Mouse (Mus musculus) neural tube, embryonic 13.5 days (tissue): ENCODE results near the gene Hexa. TPM values are rescaled to one million over a fixed set of nuclear protein-coding genes. Genes with fewer than 3 reads are reported as not detected.

ENCODE experiments used
- ATAC-seq: fragments of 200-750 bp; cut with Nextera tagmentation; 2 replicates; pipeline ENCODE4 v1.8.0; 2017; ENCODE audit warnings: low read depth, mild to moderate bottlenecking, moderate TSS enrichment, moderate library complexity
- H3K27ac ChIP-seq: fragments of 300-500 bp; sonication (generic); replicated peaks from 2 replicates; pipeline ENCODE4 v1.5.1; 2015; ENCODE audit warnings: moderate library complexity, mild to moderate bottlenecking, inconsistent platforms
- H3K27me3 ChIP-seq: fragments of 300-500 bp; sonication (generic); 2 replicates; pipeline ENCODE4 v1.6.1; 2015; ENCODE audit warnings: mild to moderate bottlenecking, inconsistent platforms
- H3K36me3 ChIP-seq: fragments of 300-500 bp; sonication (generic); 2 replicates; pipeline ENCODE4 v1.6.1; 2015; ENCODE audit warnings: mild to moderate bottlenecking, inconsistent platforms
- H3K4me1 ChIP-seq: fragments of 300-500 bp; sonication (generic); replicated peaks from 2 replicates; pipeline ENCODE4 v1.6.1; 2015; ENCODE audit warnings: inconsistent platforms
- H3K4me2 ChIP-seq: fragments of 300-500 bp; sonication (generic); 2 replicates; pipeline ENCODE4 v1.6.1; 2015; ENCODE audit warnings: inconsistent platforms, mild to moderate bottlenecking, moderate library complexity
- H3K4me3 ChIP-seq: fragments of 300-500 bp; sonication (generic); 2 replicates; pipeline ENCODE4 v1.5.1; 2015; ENCODE audit warnings: mild to moderate bottlenecking, inconsistent platforms
- H3K9ac ChIP-seq: fragments of 300-500 bp; sonication (generic); 2 replicates; pipeline ENCODE4 v1.6.1; 2015; ENCODE audit warnings: moderate library complexity, mild to moderate bottlenecking, inconsistent platforms
- H3K9me3 ChIP-seq: fragments of 300-500 bp; sonication (generic); 2 replicates; pipeline ENCODE4 v1.6.1; 2016; ENCODE audit warnings: inconsistent platforms
- WGBS: fragments of 180-500 bp; shearing (Covaris S2); methylation state at CpG from one replicate; pipeline ENCODE4 v1.1.7; 2015; 5-methylcytosine and 5-hydroxymethylcytosine counted together
- polyA plus RNA-seq: library from polyadenylated mRNA; unstranded; fragments of >200 nt; fragmentation: Nextera tagmentation; extraction: Ambion mirVana; gene quantifications from 2 replicates; pipeline ENCODE4 v1.2.1, GENCODE M21; 2015

Gene Hexa
- polyA plus RNA-seq = 58.6 and 63.7 TPM in 2 replicates

GRCm38 (mm10) chr9:59539441-59540137 is at the start of gene Hexa, which contains the start of gene Tmem202:
TSS of gene Hexa (plus strand) at chr9:59539540.
TSS of gene Tmem202 (minus strand) at chr9:59539847.
- no peaks in the 10 kb centered on the region for H3K36me3 ChIP-seq
- ATAC-seq = peak; percentile 93

DNA sequence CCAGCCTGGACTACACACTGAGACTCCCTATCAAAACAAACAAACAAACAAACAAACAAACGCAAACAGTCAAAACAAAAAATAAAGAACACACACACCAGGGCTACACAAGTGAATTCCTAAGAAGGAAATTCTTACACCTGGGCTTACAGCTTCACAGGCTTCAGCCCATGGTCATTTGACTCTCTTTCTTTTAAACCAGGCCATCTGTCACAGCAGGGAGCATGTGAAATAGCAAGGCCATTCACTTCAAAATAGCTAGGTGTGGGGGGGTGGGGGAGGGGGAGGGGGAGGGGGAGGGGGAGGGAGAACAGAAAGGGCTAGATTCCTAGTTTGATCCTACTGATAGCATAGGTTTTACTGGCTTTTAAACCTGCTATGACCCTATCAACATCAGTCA is 31.2 kb upstream of the Hexa start:
- no peaks in the 10 kb centered on the region for H3K27me3 ChIP-seq
- H3K9ac ChIP-seq = no peak overlapping the region
- no peaks in the 10 kb centered on the region for H3K9me3 ChIP-seq
- H3K27ac ChIP-seq = no peak overlapping the region
- 43% methylated on average over 1 of the region's 1 CpGs for WGBS
- H3K4me1 ChIP-seq = no peaks in the 10 kb centered on the region
- H3K4me2 ChIP-seq = no peak overlapping the region
- H3K4me3 ChIP-seq = no peak overlapping the region
- H3K36me3 ChIP-seq = no peaks in the 10 kb centered on the region
- ATAC-seq = no peak

More at GRCm38 (mm10) chr9:59539441-59540137, at the start of gene Hexa, which contains the start of gene Tmem202:
- Histone ChIP-seq H3K9me3 (no peaks in the 10 kb centered on the region), H3K9ac (peak within 1 kb of the TSS; percentile 86), H3K4me1 (peaks cover 34% of the 10 kb centered on the region), H3K4me2 (peak within 1 kb of the TSS; percentile 91), H3K4me3 (peak within 1 kb of the TSS; percentile 71), H3K27me3 (peaks cover 7% of the 10 kb centered on the region; the same call in 1 of the 2 replicates), H3K27ac (0 out of 2 replicates have a peak within 1 kb of the TSS, but pooled peaks have one; percentile 18)
- 4% methylated on average over 55 of the region's 55 CpGs for WGBS

- no peak for ATAC-seq
- no peak overlapping the region for H3K9ac ChIP-seq
- WGBS = 64% methylated on average over 4 of the region's 4 CpGs
Measured at GRCm38 (mm10) chr9:59512381-59512780, 27.0 kb upstream of the Hexa start.

GRCm38 (mm10) chr9:59515069-59515468 is 24.3 kb upstream of the Hexa start:
- H3K4me2 ChIP-seq = no peak overlapping the region
- H3K4me3 ChIP-seq = no peak overlapping the region
- H3K9me3 ChIP-seq = no peaks in the 10 kb centered on the region
- 93% methylated on average over 3 of the region's 3 CpGs for WGBS
- H3K27me3 ChIP-seq = no peaks in the 10 kb centered on the region
- H3K36me3 ChIP-seq = no peaks in the 10 kb centered on the region
- H3K9ac ChIP-seq = no peak overlapping the region
- H3K4me1 ChIP-seq = no peaks in the 10 kb centered on the region
- H3K27ac ChIP-seq = no peak overlapping the region
- no peak for ATAC-seq

More at GRCm38 (mm10) chr9:59512381-59512780, 27.0 kb upstream of the Hexa start:
- H3K9me3 ChIP-seq = no peaks in the 10 kb centered on the region
- no peaks in the 10 kb centered on the region for H3K4me1 ChIP-seq
- H3K36me3 ChIP-seq = no peaks in the 10 kb centered on the region
- no peaks in the 10 kb centered on the region for H3K27me3 ChIP-seq
- no peak overlapping the region for H3K4me3 ChIP-seq
- no peak overlapping the region for H3K27ac ChIP-seq
- no peak overlapping the region for H3K4me2 ChIP-seq

DNA sequence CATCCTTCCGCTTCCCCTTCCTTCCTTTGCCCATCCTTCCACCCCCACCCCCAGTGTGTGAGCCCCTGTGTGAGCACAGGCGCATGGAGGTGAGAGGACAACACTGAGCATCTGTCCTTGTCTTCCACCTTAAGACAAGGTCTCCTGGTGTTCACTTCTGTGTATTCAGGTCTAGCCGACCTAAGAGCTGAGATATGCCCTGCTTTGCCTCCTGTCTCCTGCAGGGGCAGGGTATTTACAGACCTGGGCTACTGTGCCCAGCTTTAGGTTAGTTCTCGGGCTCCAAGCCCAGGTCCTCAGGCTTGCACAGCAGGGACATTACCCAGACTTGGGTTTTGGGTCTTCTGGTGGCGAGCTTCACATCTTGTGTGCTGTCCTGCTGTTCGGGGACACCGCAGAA is 22.2 kb upstream of the Hexa start:
- no peaks in the 10 kb centered on the region for H3K27me3 ChIP-seq
- no peaks in the 10 kb centered on the region for H3K36me3 ChIP-seq
- H3K4me2 ChIP-seq = no peak overlapping the region
- 59% methylated on average over 7 of the region's 7 CpGs for WGBS
- no peaks in the 10 kb centered on the region for H3K4me1 ChIP-seq
- no peaks in the 10 kb centered on the region for H3K9me3 ChIP-seq
- H3K4me3 ChIP-seq = no peak overlapping the region
- H3K27ac ChIP-seq = no peak overlapping the region
- ATAC-seq = no peak
- H3K9ac ChIP-seq = no peak overlapping the region

- no peaks in the 10 kb centered on the region for H3K27me3 ChIP-seq
- no peak overlapping the region for H3K27ac ChIP-seq
- no peak overlapping the region for H3K4me2 ChIP-seq
- no peaks in the 10 kb centered on the region for H3K36me3 ChIP-seq
- no peaks in the 10 kb centered on the region for H3K4me1 ChIP-seq
- H3K9me3 ChIP-seq = no peaks in the 10 kb centered on the region
- ATAC-seq = no peak
- H3K9ac ChIP-seq = no peak overlapping the region
- 79% methylated on average over 5 of the region's 5 CpGs for WGBS
- H3K4me3 ChIP-seq = no peak overlapping the region
Measured at GRCm38 (mm10) chr9:59518976-59519375, 20.4 kb upstream of the Hexa start.

- Histone ChIP-seq H3K27ac (no peak overlapping the region), H3K4me1 (no peaks in the 10 kb centered on the region), H3K9ac (no peak overlapping the region), H3K9me3 (no peaks in the 10 kb centered on the region), H3K36me3 (no peaks in the 10 kb centered on the region), H3K4me3 (no peak overlapping the region), H3K27me3 (no peaks in the 10 kb centered on the region), H3K4me2 (no peak overlapping the region)
- ATAC-seq = no peak
- WGBS = 90% methylated on average over 2 of the region's 2 CpGs
Measured at GRCm38 (mm10) chr9:59519396-59519795, 19.9 kb upstream of the Hexa start.

DNA sequence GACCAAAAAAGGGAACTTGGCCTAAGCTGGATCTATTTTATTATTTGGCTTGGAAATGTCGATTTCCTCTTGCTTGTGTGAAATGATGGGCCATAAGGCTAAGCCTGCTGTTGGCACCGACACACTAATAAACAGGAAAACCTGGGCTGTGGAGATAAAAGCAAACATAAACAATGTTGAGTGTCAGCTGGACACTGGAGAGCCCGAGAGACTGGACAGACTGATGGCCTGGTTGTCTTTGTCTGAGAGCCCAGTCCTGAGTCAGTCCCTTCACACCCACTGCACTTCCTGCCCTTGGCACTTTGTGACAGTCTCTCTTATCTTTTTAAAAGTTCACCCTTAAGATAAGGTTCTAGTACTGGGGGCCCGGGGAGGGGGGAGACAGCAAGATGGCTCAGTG is 16.4 kb upstream of the Hexa start:
- Histone ChIP-seq H3K36me3 (no peaks in the 10 kb centered on the region), H3K9ac (no peak overlapping the region), H3K27me3 (no peaks in the 10 kb centered on the region), H3K4me2 (no peak overlapping the region), H3K4me1 (no peaks in the 10 kb centered on the region), H3K27ac (no peak overlapping the region), H3K9me3 (no peaks in the 10 kb centered on the region), H3K4me3 (no peak overlapping the region)
- WGBS = 65% methylated on average over 4 of the region's 4 CpGs
- ATAC-seq = no peak

- Histone ChIP-seq H3K36me3 (no peaks in the 10 kb centered on the region), H3K27ac (no peak overlapping the region), H3K9ac (no peak overlapping the region), H3K4me1 (no peaks in the 10 kb centered on the region), H3K9me3 (no peaks in the 10 kb centered on the region), H3K4me2 (no peak overlapping the region), H3K4me3 (no peak overlapping the region), H3K27me3 (no peaks in the 10 kb centered on the region)
- WGBS = 88% methylated on average over 6 of the region's 6 CpGs
- no peak for ATAC-seq
Measured at GRCm38 (mm10) chr9:59526727-59527126, 12.6 kb upstream of the Hexa start.

- H3K4me1 ChIP-seq = no peaks in the 10 kb centered on the region
- H3K27me3 ChIP-seq = no peaks in the 10 kb centered on the region
- WGBS = 88% methylated on average over 3 of the region's 3 CpGs
- no peak for ATAC-seq
- no peak overlapping the region for H3K4me2 ChIP-seq
- H3K9ac ChIP-seq = no peak overlapping the region
- no peaks in the 10 kb centered on the region for H3K9me3 ChIP-seq
- H3K4me3 ChIP-seq = no peak overlapping the region
- H3K36me3 ChIP-seq = no peaks in the 10 kb centered on the region
- no peak overlapping the region for H3K27ac ChIP-seq
Measured at GRCm38 (mm10) chr9:59527580-59527979, 11.8 kb upstream of the Hexa start.

- Histone ChIP-seq H3K27me3 (no peaks in the 10 kb centered on the region), H3K4me2 (no peak overlapping the region), H3K36me3 (no peaks in the 10 kb centered on the region), H3K9me3 (no peaks in the 10 kb centered on the region), H3K4me1 (no peaks in the 10 kb centered on the region), H3K4me3 (no peak overlapping the region), H3K9ac (no peak overlapping the region), H3K27ac (no peak overlapping the region)
- 88% methylated on average over 2 of the region's 2 CpGs for WGBS
- no peak for ATAC-seq
Measured at GRCm38 (mm10) chr9:59528274-59528673, 11.1 kb upstream of the Hexa start.

GRCm38 (mm10) chr9:59531645-59532044 is 7.7 kb upstream of the Hexa start:
- no peaks in the 10 kb centered on the region for H3K4me1 ChIP-seq
- no peak overlapping the region for H3K9ac ChIP-seq
- no peak overlapping the region for H3K4me2 ChIP-seq
- no peak for ATAC-seq
- no peaks in the 10 kb centered on the region for H3K9me3 ChIP-seq
- 27% methylated on average over 5 of the region's 5 CpGs for WGBS
- H3K4me3 ChIP-seq = no peak overlapping the region
- no peak overlapping the region for H3K27ac ChIP-seq
- no peaks in the 10 kb centered on the region for H3K27me3 ChIP-seq
- no peaks in the 10 kb centered on the region for H3K36me3 ChIP-seq

DNA sequence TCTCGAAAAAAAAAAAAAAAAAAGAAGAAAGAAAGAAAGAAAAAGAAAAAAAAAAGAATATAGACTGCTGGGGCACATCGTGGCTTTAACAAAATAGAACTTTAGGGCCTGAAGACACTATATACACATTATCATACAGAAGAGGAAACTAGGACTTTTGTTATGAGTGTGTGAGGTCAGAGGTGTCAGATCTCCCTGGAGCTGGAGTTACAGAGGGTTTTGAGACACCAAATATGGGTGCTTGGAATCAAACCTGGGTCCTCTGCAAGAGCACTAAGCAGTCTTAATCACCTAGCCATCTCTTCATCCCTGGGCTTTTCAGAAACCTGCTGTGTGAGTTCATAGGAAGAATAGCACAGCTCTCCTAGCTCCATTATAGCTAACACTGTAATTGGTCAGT is 5.9 kb upstream of the Hexa start:
- no peaks in the 10 kb centered on the region for H3K36me3 ChIP-seq
- ATAC-seq = no peak
- no peaks in the 10 kb centered on the region for H3K4me1 ChIP-seq
- 61% methylated on average over 2 of the region's 2 CpGs for WGBS
- no peak overlapping the region for H3K27ac ChIP-seq
- H3K9me3 ChIP-seq = no peaks in the 10 kb centered on the region
- H3K27me3 ChIP-seq = peaks cover 7% of the 10 kb centered on the region; the same call in 1 of the 2 replicates
- no peak overlapping the region for H3K4me3 ChIP-seq
- no peak overlapping the region for H3K4me2 ChIP-seq
- no peak overlapping the region for H3K9ac ChIP-seq
